Mouse (Mus musculus): ENCODE measurements at regions not wholly inside any gene's neighbourhood (a gene's known extent, or its start where the extent isn't known, plus 50 kb on each side); places are given as distances from the start of the nearest gene placed in this dataset.
"Not testable (repeated sequence)": the region's sequence is repeated elsewhere in the genome, so short reads cannot be mapped to it uniquely, and the experiment has no call there.

DNA sequence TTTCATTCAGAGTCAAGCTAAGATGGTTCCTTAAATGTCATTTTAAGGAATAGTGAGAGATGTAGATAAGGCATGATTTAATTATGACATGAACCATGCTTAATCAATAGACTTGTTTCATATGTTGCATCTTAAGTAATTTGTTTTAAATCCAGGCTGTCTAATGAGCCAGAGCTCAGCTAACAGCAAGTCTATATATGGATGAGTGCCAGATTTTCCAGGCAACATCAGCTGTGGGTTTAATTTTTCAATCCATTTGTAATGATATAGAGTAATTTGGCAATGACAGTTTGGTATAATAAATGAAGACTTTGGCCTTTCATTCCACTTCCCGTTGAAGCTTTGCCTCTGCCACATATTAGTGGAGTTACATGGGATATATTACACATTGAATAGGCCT, 677.3 kb upstream of the Sorcs1 start:
- DNase-seq (ENCODE audit: low spot score): no peak

DNA sequence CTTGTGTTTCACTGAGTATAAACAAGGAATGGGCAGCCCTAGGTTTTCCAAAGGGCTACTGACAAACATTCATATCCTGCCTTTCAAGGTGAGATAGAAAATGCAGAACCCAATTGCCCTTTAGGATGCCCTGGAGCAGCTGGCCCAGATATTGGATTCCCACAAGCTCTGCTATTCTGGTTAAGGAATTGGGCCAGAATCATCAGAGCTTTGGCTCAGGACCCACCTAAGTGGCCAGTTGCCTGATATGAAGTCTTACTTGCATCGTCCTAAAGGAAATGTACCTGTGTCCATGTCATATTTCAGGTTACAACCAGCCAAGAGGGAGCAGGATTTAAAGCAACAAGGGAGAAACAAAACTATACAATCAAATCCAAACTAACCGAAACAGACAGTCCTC, 662.0 kb upstream of the Sorcs1 start:
- no peak for DNase-seq (ENCODE audit: low spot score)

DNA sequence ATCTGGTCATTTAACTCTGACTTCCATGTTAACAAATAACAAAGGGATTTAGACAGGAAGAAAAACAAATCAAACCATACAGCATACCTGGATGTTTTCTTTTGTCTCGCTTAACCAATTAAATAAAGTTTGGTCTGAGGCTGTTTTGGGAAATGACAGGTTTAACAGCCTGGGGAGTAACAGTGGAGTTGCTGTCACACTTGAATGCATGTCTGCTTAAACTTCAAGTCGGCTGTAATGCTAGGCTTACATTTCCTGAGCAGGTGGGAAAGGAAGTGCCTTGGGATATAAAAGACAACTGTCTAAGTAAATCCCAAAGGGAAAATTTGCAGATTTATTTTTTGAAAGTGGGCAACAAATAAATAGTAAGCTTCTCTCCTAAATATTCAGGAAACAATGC, 651.6 kb upstream of the Sorcs1 start:
- DNase-seq (ENCODE audit: low spot score): no peak

DNA sequence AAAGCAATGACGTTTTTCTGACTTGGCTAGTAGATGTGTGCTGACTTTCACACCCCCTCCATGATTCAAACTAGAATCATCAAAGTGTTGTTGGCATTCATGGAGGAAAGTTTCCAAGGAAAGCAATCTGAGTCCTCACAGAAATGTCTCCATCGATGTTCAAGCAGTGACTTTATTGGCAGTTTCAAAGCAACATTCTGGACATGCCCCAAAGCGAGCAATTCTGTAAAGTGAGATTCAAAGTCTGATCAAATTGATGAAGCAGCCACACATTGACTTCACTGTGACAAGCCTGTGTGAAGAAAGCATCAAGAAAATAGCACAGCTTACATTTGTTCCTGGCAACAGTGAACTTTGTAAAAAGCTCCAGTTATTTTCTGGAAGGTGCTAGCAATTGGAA, 625.3 kb upstream of the Sorcs1 start:
- no peak for DNase-seq (ENCODE audit: low spot score)

DNA sequence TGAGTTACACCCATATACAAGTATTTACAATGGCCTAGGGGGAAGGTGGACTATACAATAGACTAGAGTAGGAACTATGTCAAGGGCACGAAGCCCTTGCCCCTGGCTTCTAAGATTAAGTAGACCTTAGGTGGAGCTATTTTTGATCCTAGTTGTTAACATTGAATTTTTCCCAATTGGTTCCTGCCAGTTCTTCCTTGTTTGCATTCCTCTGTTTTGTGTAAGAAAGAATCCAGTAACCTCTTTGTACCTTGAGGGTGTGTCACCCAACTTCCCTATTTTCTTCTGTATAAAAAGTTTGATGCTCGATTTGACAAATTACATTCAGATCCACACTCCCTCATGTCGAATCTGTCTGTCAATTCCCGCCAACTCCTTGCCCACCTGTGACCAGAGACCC, 618.2 kb upstream of the Sorcs1 start:
- not testable (repeated sequence) for DNase-seq (ENCODE audit: low spot score)

- no peak for DNase-seq (ENCODE audit: low spot score)
Observed at GRCm38 (mm10) chr19:51268978-51269556, 590.6 kb upstream of the Sorcs1 start.

DNA sequence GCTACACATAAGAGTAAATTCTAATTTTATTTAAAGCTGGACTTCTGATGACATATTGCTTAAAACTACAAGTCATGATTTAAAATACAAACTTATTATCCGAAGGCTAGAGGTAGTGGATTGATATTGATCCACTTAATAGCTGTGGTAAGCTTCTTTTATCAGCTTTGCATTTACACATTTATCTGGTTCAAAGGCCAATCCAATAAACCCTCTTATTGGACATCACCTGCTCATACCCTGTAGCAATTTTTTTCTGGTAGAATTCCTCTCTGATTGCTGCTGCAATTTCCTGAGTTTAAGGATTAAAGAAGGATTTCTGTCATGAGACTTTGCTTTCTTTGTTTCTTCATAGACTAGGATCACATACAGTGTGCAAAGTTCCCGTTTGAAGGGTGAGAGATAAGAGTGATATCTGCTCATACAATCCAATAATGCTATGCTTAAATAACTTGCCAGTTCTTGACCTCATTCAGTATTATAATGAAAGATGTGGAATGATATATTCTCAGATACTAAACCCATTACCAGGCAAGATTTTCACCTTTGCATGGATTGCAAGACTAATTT, 561.9 kb upstream of the Sorcs1 start:
- no peak for DNase-seq (ENCODE audit: low spot score)

GRCm38 (mm10) chr19:51238181-51238523, 559.7 kb upstream of the Sorcs1 start:
- DNase-seq (ENCODE audit: low spot score): no peak

- DNase-seq (ENCODE audit: low spot score): no peak
Observed at GRCm38 (mm10) chr19:51237509-51238180, 559.2 kb upstream of the Sorcs1 start.

DNA sequence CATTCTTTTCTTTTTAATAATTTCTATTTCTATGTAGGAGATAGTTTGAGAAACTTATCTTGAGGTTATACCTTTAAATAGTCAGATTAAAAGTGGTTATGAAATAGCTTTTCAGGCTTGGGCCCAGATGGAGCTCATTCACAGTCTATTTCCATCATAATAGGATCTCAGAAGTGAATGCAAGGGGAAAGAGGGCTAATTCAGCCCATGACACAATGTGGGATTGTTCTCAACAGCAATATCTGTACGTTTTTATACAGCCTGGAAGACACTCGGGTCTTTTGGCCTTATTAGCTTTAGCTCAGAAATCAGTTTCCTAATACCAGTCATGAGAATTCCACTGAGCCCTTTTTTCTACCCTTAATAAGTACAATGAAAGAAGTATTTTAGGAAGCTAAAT, 554.1 kb upstream of the Sorcs1 start:
- DNase-seq (ENCODE audit: low spot score): no peak

- DNase-seq (ENCODE audit: low spot score): no peak
Observed at GRCm38 (mm10) chr19:51226932-51227331, 548.5 kb upstream of the Sorcs1 start.

GRCm38 (mm10) chr19:51201391-51201790, 522.9 kb upstream of the Sorcs1 start:
- DNase-seq (ENCODE audit: low spot score): peak; percentile 12
